Mouse (Mus musculus) heart, postnatal 14 days (tissue): Measurements from ENCODE around the gene Zfp329. TPM values are rescaled to one million over a fixed set of nuclear protein-coding genes. Genes with fewer than 3 reads are reported as not detected.
"Not testable (repeated sequence)": the region's sequence is repeated elsewhere in the genome, so short reads cannot be mapped to it uniquely, and the experiment has no call there.

Experiments used
- DNase-seq, 2 experiments: peaks; one replicate each; pipeline ENCODE4 v3.0.0; 2021 to 2022
- intact Hi-C: fragments of 180-260 bp; cut with DNase I; formaldehyde crosslinking; loops from one replicate; pipeline ENCODE4 v1.15.1; 2025
- long read RNA-seq, 2 experiments: library from polyadenylated mRNA; stranded (forward); transcript quantifications; one replicate each; pipeline ENCODE4 v2.0.0; 2021
- total RNA-seq, 2 experiments: library from RNA; stranded (reverse); gene quantifications; 2 replicates each; pipeline ENCODE4 v1.2.3; 2021

Gene Zfp329
- 1 to 10 TPM; 8.6 to 9.3 TPM for total RNA-seq
- long read RNA-seq, experiment 1, full-length matches to known transcripts, result 2 of 7 reads
- long read RNA-seq, experiment 1, partial matches to known transcripts, result 0 of 7 reads
- long read RNA-seq, experiment 1, other reads (novel, unspliced or antisense), result 5 of 7 reads
- long read RNA-seq, experiment 2, full-length matches to known transcripts, result 2 of 2 reads
- long read RNA-seq, experiment 2, partial matches to known transcripts, result 0 of 2 reads
- long read RNA-seq, experiment 2, other reads (novel, unspliced or antisense), result 0 of 2 reads

DNA sequence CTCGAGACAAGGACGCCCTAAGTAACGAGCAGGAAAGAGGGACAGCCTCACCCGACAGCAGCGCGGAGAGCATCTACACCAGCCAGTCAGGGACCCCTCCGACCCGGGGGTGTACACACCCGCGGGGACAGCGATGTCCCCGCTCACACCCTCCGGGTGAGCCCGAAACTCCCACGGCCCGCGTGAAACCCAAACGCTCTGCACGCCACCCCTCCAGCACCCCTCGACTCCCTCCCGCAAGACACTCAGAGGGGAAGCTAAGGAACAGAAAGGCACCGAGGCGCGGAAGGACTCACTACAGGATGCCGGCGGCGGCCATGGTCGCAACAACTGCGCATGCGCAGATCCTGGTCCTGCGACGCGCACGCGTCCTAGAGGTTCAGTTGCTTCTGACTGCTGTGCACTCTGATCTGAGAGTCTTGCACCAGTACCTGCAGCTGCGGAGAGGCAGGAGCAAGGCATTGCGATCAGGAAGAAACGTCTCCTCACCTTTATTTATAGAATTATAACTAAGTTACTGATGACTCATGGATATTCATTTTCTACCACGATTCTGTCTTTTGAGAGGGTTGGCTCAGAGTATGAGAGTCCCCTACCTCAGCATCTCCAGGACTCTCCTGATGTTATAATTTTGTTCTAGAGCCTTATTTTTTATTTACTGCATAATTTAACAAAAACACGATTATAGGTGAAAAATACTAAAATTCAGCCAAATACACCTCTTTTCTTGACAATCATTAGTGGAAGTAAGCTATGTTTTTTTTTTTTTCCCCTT, at the start of gene Zfp329:
Gene Zfp329 (minus strand): TSS at position 338 of the 775 bp plus-strand sequence.
- intact Hi-C loops, result no loop called here
- DNase-seq, result peak; percentile 92

DNA sequence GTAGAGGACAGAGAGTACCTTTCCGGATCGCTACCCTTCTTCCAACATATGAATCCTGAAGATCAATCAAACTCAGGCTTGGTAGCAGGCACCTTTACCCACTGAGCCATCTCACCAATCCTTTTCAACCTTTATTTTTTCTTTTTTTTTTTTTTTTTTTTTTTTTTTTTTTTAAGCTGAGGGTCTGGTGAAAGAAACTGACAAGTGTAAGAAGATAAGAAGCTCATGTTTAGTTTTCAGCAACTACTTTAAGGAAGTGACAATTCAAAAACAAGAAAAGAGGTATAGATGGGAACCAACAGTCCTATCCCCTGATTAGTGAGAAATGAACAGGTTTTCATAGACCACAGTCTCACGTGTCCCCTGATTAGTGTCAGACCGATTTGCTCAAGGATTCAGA, 17.1 kb upstream of the Zfp329 start:
- no peak for DNase-seq
- intact Hi-C loops, result loop anchor here (5.0 kb wide), 1 partner anchor 47 kb away; the partner anchor contains the start of gene Zfp128

DNA sequence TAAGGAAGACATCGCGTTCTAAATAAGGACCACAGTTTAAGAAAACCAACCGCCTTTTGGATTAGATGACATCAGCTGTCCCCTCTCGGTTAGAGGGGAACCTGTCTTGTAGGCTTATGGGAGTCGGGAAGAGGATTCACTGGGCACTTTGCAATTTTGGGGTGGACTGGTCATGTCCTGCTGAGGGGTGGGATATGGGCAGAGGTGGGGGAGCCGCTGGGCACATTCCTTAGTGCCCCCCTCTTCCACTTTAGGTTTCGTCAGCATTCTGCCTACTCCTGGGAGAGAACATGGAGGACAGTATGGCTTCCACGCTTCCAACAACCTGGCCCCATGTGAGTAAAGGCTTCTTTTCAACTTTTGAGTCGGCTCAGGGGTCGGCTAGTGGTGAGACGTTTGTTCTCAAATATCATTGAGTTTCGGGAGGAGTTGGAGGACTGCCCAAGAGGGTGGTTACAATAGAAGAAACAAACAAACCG, 16.6 kb upstream of the Zfp329 start:
- intact Hi-C loops, result loop anchor here (5.0 kb wide), 1 partner anchor 47 kb away; the partner anchor contains the start of gene Zfp128

DNA sequence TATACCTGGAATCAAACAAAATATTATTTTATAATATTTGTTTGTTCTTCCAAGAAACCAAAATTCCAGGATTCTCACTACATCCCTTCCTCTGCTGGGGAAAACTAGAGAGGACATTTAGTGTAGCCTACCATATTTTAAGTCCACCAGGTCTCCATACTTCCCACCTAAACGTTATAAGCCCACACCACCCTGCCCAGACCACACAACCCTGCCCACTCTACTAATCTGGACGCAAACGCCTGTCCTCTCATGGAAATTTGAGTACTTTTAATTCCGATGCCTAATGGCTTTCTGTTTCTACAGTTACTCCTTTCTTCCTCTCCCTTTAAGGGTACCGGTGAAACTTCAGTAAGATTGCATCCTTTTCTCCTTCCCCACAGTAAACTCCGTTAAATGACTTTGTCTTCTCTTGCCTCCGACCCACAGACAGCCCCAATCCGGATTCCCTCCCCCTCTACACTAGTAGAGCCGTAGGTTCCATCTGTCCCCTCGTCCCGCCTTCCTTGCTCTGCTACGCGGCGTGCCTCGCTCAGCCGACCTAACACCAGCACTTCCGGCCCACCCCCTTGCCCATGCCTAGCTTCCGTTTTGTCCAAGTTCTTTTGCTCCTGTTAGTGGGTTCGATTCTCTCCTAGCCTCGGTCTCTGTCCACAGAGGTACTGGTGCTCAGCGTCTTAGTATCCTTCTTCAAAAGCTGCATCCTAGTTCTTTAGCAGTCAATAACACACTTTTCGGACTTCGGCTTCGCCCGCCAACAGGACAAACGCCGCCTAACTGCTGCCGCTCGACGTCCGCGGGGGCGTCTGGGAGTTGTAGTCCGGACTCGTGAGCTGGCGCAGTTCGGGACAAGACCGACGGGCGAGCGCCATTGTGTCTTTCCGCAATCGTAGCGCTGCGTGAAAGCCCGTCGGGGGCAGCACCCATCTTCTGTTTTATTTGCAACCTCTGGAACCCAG, 15.8 kb upstream of the Zfp329 start, which contains the start of gene Zfp110:
Gene Zfp110 (plus strand): TSS at position 600 of the 959 bp plus-strand sequence.
- intact Hi-C loops, result loop anchor here (5.0 kb wide), 1 partner anchor 48 kb away; the partner anchor contains the start of gene Zfp128
- peak; percentile 88 to 91 for DNase-seq

More for the DNA sequence above, 16.6 kb upstream of the Zfp329 start:
- peak; percentile 8 to 48 for DNase-seq

DNA sequence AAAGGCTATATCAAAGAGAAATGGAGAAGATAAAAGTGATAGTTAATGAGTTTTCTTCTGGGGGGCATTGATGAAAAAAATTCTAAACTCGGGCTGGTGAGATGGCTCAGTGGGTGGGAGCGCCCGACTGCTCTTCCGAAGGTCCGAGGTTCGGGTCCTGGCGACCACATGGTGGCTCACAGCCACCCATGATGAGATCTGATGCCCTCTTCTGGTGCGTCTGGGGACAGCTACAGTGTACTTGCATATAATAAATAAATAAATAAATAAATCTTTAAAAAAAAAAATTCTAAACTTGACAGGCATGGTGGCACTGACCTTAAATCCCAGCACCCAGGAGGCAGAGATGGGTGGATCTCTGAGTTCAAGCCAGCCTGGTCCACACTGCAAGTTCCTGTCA, 3.1 kb downstream of the Zfp329 start:
- intact Hi-C loops, result no loop called here
- no peak for DNase-seq

DNA sequence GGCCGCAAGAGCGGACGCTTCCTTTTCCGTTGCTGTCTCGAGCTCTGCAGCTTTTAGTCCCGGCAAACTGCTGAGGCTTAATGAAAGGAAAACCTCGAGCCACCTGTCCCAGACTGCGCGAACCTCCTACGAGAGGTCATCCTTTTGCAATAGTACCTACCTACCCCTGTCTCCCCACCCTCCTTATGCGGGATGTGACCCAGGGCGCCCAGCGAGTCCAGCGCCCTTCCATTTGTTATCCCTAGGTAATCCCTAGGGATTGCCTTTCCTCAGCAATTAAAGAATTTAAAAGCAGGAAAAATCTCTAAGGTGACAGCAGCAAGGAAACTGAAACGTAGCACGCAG, 15.0 kb downstream of the Zfp329 start:
- DNase-seq, result no peak
- intact Hi-C loops, result no loop called here

DNA sequence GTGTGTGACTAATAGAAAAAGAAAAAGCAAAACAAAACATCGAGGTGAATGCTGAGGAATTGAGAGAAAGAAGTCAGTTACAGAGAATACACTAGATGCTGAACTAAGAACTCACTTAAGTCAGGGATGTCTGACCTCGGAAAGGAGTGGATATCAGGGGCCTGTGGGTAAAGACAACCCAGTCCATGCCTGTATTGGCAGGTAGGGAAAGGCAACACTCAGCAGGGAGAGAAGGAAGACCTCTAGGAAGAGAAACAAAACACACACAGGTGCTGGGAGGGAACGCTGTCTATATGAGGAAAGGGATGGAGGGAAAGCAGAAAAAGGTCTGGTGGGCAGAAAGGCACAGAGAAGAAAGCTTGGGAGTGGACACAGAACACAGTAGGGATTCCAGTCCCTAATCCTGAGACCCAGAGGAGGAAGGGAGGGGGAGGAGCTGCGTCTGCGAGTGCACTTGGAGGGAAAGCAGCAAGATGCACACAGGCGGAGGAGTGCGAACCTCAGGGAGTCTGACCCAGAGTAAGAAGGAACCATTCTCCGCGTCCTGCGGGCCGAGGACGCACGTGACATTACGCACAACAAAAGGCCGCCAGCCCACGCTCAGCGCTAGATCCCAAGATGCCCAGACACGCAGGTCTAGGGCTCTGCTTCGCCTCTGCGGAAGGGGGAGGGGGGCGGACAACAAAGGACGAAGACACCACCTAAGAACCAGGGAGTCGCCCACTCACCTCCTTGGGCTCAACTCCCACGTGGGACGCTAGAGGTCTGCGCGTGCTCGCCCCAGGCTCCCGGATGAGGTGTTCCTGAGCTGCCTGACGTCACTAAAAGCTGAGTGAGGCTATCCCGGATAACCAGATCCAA, 15.6 kb downstream of the Zfp329 start, which contains the start of gene Zscan18:
Gene Zscan18 (minus strand): TSS at position 770 of the 861 bp plus-strand sequence.
- peak; percentile 62 to 67 for DNase-seq
- intact Hi-C loops, result no loop called here

DNA sequence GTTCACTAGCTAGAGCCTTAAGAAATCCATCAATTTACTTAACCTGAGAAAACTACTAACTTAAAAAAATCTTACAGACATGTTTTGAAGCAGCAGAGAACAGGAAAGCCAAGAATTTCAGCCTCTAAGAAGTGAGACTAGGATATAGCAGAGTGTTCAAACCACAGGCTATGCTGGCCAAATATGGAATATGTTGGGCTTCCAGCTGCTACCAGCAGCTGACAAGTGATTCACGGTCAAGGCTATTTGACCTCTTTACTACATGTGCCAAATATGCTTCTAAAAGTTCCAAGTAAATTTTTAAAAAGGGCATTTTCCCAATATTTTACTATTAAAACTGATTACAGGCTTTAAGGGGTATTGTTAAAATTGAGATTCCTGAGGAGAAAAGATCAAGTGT, 19.1 kb downstream of the Zfp329 start:
- DNase-seq, result no peak

DNA sequence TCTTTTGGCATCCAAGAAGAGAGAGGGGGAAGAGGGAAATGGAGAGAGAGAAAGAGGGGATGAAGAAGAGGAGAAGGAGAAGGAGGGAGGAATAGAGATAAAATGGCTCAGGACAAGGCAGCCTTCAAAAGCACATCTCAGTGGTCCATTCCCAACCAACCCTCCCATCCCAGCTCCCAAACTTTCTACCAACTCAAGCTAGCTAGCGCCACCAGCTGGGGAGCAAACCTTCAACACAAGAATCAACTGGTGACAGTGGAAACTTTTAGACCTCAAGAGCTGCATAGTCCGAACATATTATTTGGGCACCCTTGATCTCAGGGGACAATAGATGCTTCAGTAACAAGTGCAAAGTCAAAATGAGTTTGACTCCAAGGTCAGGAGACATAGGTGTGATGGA, 20.7 kb downstream of the Zfp329 start:
- intact Hi-C loops, result no loop called here
- no peak for DNase-seq

More for the DNA sequence above, 19.1 kb downstream of the Zfp329 start:
- intact Hi-C loops, result no loop called here

DNA sequence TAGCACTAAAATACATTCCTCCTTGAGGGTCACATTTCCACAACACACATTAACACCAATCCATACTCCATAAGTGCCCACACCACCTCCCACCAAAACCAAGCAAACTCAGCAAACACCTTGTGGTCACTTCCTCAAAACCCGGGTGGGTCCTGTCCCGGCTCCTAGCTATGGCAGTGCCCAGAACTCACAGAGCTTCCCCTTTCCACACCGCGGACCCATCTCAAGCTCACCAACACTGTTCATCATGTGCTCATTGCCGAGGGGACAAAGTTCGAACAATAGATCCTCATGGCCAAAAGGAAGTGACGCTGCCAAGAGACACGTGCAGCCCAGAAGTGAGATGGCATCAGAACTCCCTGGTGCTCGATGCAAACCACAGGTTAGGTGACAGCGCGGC, 26.0 kb downstream of the Zfp329 start:
- DNase-seq, intact Hi-C loops: not testable (repeated sequence)

DNA sequence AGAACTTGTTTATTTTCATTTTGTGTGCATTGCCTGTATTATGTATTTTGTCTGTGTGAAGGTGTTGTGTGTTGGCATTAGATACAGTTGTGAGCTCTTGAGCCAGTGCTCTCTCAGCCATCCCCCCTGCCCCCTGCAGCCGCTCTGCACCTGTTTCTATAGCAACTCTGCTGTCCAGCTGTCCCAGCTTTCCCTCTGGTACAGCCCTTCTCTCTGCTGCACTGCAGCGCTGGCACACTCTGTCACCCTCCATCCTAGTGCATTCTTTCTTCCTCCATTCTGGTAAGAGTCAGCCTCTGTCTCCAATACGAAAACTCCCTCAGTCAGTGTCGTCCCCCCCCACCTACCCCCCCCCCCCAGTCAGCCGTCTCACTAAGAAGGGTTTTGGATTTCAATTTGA, 30.6 kb downstream of the Zfp329 start:
- DNase-seq, result no peak
- intact Hi-C loops, result no loop called here

DNA sequence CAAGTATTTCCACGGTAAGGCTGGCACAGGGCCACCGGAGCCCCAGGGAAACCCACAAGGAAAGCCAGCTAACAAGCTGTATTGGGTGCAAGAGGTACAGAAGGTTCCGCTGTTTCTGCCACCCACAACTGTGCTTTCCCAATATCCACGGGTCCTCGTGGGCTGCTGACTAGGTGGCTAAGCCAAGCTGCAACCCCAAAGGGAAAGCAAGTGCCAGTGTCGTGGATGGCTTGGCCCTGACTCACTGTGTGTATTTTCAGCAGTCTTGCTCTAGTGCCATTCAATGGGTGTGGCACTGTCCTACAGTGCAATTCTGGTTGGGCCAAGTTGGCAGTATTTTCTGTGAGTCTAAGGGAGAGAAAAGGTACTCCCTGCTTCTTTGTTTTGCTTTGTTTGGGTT, 31.3 kb downstream of the Zfp329 start:
- no peak for DNase-seq
- intact Hi-C loops, result no loop called here

DNA sequence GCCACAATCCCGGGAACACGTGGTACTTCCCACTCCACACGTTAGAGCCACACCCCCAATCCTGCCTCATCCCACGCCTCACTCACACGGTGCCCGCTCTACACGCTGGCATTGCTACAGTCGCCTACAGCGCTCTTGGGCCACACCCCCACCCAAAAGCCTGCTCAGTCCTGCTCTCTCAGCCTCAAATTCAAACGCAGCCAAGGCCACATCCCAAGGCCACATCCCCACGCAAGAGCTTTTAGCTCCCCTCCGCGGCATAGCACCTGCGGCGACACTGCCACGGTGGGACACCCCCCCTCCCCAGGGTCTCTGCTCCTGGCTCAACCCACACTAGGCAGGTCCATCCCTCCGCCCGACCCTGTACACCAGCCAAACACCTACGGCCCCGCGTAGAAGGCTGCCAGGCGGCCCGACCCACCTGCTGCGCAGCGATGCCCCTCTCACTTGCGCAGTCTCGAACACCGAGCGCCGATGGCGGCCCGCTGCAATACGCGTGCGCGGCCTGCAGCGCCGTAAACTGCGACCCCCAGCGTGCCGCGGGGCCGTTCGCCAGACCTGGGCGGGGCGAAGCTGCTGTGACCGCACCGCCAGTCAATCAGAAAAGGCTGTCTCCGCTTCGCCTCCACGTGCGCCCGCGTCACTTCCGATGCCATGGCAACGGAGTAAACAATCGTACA, 38.4 kb downstream of the Zfp329 start:
- DNase-seq, result peak; percentile 79 to 87
- intact Hi-C loops, result no loop called here

DNA sequence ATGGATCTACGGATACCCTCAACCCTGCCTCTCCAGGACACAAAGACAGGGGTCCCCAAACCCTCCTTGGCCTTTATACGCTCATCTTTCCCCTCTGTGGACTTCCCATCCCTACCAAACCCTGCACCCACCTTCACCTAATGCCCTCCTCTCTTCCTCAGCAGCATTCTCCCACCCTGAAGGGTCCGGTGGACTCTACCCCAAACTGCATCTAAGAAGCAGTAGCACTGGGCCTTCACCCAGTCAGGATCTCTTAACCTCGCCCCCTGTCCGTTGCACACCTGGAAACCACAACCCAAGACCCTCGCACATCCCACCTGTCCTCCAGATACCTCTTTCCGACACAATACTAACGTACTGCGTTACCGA, 38.9 kb downstream of the Zfp329 start:
- intact Hi-C loops, result no loop called here
- DNase-seq, result no peak

DNA sequence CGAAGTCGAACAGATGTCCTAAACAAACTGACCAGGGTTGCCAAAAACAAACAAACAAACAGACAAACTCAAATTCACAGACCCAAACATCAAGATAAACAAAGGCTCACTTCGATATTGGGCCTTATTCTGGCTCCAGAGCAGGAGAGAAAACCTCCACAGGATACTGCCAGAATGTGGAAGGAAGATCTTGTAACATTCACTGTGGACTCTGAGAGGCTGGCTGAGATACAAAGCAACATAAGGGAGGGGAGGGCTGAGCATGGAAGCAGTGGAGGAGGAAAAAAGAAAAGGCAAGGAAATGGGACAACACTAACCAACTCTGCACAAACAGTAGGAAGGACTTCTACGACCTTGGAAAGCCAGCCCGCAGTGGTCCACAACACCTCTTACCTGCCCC, 39.5 kb downstream of the Zfp329 start:
- intact Hi-C loops, result no loop called here
- no peak for DNase-seq

DNA sequence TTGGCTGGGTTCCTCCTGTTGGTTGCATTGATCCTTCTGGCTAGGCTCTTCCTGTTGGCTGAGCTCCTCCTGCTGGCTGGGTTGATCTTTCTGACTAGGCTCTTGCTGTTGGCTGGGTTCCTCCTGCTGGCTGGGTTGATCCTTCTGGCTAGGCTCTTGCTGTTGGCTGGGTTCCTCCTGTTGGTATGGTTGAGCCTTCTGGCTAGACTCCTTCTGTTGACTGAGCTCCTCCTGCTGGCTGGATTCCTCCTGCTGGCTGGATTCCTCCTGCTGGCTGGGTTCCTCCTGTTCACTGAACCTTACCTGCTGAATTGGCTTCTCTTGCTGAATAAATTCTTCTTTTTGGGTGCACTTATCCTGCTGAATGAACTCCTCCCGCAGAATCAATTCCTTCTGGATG, 44.1 kb downstream of the Zfp329 start:
- intact Hi-C loops, result no loop called here
- DNase-seq, result peak; percentile 11 to 23

DNA sequence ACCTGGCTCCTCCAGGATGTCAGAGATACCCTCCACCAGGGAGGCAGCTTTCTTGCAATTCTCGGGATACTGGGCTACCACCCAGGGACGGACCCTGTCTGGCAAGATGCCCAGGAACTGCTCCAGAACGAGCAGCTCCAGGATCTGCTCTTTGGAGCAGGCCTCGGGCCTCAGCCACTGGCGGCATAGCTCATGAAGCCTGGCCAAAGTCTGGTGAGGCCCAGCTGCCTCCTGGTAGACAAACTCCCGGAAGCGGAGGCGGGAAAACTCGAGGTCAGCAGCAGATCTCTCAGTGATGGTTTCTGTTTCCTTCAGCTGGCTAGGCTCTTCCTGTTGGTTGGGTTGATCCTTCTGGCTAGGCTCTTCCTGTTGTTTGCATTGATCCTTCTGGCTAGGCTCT, 44.5 kb downstream of the Zfp329 start:
- no peak for DNase-seq
- intact Hi-C loops, result no loop called here
